Mouse (Mus musculus) cerebellum, adult 8-10 months (tissue): ENCODE measurements around the gene Dhx15.
"Not testable (repeated sequence)": the region's sequence is repeated elsewhere in the genome, so short reads cannot be mapped to it uniquely, and the experiment has no call there.

Experiments
- DNase-seq: peaks from one replicate; pipeline ENCODE4 v3.0.0; 2022

Dhx15 gene

DNA sequence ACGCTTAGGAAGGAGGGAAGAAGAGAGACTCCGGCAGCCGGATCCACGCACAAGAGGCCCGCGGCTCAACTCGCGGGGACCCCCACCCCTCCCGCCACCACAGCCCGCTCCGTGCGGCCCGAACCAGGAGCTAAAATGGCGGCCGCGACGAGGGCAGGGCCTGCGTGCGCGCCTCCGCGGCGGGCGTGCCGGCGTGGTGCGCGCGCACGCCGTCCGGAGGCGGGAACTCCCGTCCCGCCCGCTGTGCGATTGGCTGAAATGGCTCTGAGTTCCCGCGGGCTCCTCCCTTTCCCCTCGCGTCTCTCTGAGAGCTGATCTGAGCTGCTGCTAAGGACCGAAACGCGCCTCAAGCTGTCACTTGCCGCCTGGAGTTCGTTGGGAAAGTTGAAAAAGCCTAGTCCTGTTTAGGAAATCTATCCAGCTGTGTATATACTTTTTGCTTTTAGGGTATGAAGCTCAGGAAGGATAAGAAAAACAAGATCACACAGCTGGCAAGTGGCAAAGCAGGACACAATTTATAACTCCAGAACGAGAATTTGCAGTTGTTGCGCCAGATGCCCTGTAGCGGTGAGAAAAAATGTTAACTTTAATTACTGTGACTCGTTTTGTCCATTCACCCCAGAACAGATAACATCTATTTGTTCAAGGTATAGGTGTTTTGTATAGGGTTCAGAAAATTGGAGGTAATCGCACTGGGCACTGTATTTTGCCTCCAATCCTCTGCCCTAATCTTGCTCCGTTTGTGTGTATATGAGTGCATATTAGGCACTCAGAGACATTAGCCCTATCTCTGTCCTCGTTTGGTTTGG lies at the start of gene Dhx15:
Gene Dhx15 (minus strand): TSS at position 144 of the 809 bp plus-strand sequence.
- DNase-seq = peak; percentile 92

DNA sequence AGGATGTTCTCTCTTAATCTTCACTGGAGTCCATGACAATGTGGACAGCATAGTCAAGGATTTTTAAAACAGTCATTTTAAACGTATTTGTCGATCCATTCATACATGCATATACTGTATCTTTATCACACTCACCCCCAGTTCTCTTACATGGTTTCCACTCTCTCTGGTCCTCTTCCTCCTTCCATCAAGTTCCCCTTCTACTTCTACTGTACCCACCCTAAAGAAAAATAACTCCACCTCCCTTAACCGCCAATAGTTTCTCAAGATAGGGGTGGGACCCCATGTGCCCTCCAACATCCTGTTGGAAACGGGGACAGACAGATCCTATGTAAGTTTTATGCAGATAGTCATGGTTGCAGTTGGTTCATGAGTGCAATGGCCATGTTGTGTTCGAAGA lies 48.6 kb upstream of the Dhx15 start:
- no peak for DNase-seq

DNA sequence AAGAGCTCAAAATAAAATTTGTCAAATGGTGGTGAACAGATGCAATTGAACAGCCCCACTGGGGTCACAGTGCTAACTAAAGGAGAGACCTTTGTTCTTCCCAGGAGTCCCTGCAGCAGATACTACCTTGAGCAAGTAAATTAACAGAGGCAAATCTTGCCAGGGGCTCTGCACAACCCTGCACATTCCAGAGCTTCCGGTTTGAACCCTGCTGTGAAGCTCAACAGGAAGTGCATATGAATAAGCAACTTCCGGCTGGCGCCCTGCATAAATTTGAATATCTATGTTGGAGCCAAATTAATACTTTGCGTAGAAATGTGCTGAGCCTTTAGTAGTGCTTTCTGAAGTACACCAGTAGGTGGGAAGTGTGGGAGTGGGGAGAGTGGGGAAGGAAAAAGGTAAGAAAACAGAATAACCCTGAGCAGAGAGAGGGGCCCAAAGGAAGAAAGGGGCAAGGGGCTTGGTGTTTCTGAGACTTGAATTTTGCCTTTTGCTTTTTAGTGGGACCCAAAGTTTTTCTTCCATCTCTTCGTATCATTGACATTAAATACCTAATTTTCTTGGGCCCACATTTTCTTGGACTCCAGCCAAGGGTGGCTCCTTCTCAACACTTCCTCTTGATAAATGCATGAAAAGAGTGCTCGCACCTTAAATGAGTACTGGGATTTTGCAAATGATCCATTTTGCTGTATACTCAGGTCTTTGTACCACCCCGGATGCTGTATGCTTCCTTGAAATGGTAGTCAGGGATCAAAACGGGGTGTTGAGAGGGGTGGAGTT lies 47.8 kb upstream of the Dhx15 start:
- DNase-seq = no peak

DNA sequence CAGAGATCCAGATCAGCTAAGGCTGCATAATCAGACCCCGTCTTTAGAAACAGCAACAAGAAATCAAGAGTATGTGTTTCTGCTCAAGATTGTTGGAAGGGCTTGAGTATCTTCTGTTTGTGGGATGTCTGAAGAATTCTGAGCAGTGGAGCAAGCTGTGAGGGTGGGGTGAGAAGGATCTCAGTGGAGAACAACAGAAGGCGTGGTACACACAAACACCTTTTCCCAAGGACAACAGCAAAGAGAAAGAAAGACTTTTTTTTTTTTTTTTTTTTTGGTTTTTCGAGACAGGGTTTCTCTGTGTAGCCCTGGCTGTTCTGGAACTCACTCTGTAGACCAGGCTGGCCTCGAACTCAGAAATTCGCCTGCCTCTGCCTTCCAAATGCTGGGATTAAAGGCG lies 46.3 kb upstream of the Dhx15 start:
- not testable (repeated sequence) for DNase-seq

- no peak for DNase-seq
Observed at GRCm38 (mm10) chr5:52234570-52234969, 44.3 kb upstream of the Dhx15 start.

DNA sequence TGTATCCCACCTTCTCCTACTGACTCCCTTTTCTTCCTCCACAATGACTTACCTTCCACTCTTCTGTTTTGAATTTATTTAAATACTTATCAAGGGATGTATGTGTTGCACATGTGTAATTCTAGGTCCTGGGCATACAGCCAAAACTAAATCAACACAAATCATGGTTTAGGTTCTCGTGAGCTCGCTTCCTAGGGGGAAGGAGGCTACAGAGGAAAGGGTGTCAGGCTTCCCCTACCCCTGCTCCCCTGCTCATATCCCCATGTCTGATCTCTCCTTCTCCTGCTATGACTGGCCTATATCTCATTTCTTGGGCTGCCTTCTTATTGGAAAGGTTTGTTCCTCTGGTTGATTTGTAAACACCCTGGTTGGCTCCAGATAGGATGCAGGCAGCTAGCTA lies 43.6 kb upstream of the Dhx15 start:
- DNase-seq = no peak

GRCm38 (mm10) chr5:52232611-52233010 lies 42.3 kb upstream of the Dhx15 start:
- no peak for DNase-seq

DNA sequence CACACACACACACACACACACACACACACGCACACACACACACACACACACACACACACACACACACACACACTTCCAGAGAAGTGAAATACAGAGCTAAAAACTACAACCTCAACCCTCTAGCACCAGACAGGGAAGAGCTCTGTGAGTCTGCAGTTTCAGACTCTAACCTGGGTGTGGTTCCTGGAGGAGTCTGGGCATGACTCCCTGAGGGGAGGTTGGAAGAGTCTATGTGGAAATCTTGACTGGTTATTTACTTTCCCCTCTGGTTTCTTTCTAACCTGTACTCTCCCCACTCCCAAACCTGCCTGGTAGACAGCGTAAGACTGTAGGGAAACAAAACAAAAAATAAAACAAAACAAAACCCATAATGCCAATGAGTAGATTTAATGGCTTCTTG lies 41.9 kb upstream of the Dhx15 start:
- DNase-seq = no peak

- no peak for DNase-seq
Observed at GRCm38 (mm10) chr5:52230466-52230865, 40.2 kb upstream of the Dhx15 start.

- no peak for DNase-seq
Observed at GRCm38 (mm10) chr5:52226677-52227076, 36.4 kb upstream of the Dhx15 start.

GRCm38 (mm10) chr5:52221596-52221995 lies 31.3 kb upstream of the Dhx15 start:
- no peak for DNase-seq

DNA sequence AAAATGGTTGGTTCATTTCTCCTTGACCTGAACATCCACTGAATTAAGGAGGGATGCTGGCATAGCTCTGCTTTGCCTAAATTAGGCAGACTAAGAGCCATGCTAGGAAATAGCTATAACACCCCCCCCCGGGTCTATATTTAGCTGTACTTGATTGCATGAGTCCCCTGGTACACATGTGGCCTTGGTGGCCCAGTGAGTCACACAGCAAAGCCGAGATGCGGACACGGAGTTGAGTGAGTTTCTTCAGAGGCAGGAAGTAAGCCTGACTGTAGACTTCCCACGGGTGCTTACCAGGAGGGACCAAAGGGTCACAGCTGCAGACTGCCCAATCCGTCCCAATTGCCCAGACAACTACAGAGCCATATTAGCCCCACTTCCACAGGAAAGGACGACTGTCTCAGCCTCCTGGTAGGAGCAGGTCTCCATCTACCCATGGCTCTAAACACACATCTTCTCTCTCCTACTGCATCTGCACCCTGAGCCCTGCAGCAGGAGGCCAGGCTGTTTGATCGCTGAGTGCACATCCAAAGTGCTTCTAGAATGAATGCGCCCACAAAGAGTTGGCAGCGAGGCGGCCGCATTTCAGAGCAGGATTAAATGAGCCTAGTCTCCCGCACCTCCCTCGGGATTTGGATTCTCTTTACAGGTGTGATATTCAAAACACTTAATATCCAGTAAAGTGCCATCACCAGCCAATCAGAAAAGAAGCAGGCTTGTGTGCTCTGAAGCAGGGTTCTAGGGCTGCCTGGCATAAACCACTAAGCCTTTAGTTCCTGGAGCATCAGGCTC lies 29.9 kb upstream of the Dhx15 start:
- DNase-seq = no peak

DNA sequence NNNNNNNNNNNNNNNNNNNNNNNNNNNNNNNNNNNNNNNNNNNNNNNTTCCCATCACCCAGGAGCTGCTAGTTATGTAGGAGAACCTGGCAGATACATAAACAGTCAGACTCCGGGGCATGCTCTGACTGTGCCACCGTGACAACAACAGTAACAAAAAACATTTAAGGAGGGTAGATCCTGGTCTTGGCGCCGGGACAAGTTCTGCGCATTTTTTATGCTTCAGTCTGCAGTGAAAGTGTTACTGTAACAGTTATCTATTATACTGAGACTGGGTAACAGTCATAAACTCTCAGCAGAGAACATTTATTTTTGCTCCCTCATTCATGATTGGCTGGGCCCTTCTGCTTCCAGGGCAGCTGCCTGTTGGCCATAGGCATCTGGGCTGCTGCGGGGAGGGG lies 27.9 kb upstream of the Dhx15 start:
- DNase-seq = no peak

GRCm38 (mm10) chr5:52213143-52213900 lies 23.0 kb upstream of the Dhx15 start:
- no peak for DNase-seq

DNA sequence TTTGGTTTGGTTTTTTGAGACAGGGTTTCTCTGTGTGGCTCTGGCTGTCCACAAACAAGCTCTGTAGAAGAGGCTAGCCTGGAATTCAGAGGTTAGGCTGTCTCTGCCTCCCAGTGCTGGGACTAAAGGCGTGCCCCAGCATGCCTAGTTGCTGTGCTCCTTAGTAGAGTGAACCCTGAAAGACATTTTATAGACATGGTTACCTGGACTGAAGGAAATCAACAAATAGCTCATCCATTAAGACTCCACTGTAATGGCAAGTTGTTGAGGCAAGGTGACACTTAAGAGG lies 810 bp upstream of the Dhx15 start:
- DNase-seq = no peak

DNA sequence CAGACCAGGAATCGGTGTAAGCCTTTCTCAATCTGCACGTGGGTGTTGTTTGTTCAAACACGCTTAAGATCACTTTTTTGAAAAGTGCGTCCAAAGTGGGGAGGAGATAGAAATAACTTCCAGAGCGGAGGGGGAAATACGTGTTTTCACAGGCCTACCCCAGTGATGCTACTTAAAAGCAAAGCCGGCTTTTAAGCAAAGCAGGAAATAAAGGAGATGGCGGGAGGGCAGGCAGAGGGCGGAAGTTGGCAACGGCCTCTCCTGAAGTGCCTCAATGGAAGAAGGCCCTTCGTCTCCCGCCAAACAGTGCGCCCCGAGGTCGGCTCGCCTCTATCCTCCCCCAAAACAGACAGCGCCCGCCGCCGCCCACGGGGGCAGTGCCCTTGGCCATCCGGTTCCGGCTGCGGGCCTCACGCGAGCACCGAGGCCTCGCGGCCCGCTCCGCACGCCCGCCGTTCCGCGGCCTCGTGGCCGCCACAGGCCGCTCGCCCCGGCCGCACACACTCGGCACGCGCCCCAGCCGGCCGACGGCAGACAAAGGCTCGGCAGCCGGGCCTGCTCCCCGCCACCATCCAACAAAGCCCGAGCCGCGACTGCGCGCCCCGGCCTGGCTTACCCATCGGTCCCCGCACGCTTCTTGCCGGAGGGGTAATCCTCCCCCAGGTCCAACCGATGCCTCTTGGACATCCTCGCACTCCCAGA lies 499 bp downstream of the Dhx15 start:
- DNase-seq = no peak

- no peak for DNase-seq
Observed at GRCm38 (mm10) chr5:52188206-52188605, 2.1 kb downstream of the Dhx15 start.

DNA sequence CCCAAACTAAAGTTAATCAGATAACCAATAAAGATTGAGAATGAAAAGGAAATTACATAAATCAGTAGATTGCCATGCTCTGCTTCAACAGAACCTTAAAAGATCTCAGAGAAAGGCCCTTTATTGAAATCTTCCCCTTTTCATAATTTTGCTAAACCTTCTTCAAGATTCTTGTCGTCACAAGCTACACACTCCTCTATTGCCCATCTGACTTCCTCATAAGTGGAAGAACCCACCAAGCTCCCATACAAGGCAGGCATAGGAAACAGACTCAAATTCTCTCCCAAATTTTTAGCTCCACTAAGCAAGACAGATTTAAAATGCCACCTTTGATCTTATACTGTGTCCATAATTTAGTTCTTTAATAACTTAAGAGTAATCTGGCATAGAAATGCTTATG lies 13.0 kb downstream of the Dhx15 start:
- DNase-seq = no peak

DNA sequence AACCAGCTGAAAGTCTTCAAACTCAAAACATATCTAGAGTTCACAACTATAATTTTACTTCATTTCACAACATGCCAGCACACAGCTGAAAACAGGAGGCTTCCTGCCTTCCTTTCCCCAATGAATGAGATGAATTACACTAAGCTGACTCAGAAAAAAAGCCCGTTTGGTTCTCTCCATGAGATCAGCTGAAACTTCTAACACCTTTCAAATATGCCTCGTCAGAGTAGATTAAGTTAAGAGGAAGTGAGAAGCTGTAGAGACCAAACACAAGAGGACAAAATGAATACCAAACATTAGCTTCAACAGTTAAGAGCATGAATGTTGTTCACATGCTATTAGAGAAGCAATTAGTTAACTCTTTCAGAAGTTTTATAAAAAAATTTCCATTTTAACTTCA lies 21.8 kb downstream of the Dhx15 start:
- DNase-seq = no peak

- no peak for DNase-seq
Observed at GRCm38 (mm10) chr5:52149138-52149537, 41.2 kb downstream of the Dhx15 start.

DNA sequence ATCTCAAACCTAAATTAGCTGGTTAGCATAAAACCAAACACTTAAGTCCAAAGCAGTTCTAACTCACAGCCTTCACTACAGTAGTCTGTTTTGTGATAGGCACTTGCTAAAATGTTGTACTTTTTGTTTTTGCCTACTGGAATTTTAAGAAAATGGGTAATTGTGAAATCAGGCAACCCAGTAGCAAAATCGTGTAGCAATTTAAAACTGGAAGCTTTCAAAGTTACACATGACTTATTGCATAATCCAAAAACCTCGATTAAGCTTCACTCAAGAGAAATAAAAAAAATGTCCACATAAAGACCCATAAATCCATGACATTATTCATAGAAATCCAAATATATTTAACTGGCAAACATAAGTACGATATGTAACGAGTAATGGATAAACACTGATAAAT lies 43.2 kb downstream of the Dhx15 start:
- no peak for DNase-seq

DNA sequence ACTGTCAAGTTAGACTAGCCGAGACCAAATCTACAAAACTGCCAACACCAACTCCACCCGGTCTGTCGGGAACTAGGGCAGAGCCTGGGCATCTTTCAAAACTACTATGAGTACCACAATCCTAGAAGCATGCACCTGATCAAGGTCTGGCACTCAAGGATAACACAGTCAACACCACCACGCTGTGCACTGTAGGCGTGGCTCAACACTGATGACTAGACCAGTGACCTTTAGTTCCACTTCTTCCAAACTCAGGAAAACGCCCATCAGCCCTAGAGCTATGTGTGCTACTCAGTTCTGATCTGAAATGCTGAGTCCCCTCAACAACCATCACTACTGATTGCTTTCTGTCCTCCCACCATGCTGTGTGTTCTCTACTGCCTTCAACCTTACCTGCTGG lies 44.6 kb downstream of the Dhx15 start:
- DNase-seq = no peak
